Mouse (Mus musculus): Measurements from ENCODE around the gene Prim2. TPM values are rescaled to one million over a fixed set of nuclear protein-coding genes. Genes with fewer than 3 reads are reported as not detected.

The Prim2 gene
- polyA plus RNA-seq, 2 experiments, result 32.5 to 34.1 TPM

DNA sequence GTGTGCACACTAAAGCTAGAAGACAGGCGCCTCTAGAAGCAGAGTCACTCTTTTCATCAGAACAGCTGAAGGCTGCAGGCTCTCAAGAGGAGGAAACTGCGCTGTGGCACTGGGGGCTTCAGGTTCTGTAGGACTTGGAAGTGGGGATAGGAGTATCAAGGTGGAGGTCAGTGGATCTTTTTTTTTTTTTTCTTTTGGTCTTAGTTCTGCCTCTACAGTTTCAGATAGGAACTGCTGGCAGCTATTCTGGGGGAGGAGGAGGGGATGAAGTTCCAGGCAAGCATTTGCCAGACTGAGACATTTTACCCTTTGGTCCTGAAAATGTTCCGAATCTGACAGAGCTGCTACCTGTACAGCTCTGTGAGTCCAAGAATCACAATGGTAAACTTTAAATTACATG, 106.0 kb downstream of the Prim2 start:
- Histone ChIP-seq H3K27me3 (ENCODE audit: control insufficient read depth, insufficient read depth, low read length) (no peaks in the 10 kb centered on the region), H3K4me3 (replicated peaks; ENCODE audit: low read length) (no peak overlapping the region), H3K4me1 (ENCODE audit: control insufficient read depth, insufficient read depth, low read length) (no peaks in the 10 kb centered on the region), H3K4me2 (replicated peaks; ENCODE audit: low read depth, low read length, severe bottlenecking) (no peak overlapping the region), H3K9me3 (ENCODE audit: control insufficient read depth, low read length) (no peaks in the 10 kb centered on the region), H3K36me3 (ENCODE audit: control insufficient read depth, insufficient read depth, low read length) (no peaks in the 10 kb centered on the region), H3K27ac (replicated peaks; ENCODE audit: low read depth, low read length) (no peak overlapping the region), H3K9ac (ENCODE audit: low read depth, low read length, severe bottlenecking) (no peak overlapping the region)
- TF ChIP-seq POLR2A (IDR thresholded peaks at IDR 0.05; ENCODE audit: borderline replicate concordance, extremely low read depth, insufficient read depth, insufficient read length), result no peak
- WGBS, result 76% methylated on average over 3 of the region's 3 CpGs
- DNase-seq (ENCODE audit: low spot score), result no peak
- ATAC-seq (ENCODE audit: low FRiP score, low read depth), result no peak

DNA sequence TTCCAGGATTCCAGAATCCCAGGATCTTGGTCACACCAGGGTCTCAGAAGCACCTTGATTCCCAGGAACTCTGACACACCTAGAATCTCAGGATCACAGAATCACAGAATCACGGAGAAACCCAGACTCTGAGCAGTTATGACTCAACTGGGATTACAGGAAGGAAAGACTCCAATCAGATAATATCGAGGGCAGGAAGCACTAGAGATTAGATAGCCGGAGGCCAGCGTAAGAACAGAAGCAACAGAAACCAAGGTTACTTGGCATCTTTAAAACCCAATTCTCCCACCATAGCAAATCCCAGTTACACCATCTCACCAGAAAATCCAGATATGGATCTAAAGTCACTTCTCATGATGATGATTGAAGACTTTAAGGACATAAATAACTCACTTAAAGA, 113.0 kb downstream of the Prim2 start:
- Histone ChIP-seq H3K27me3 (ENCODE audit: control insufficient read depth, insufficient read depth, low read length) (no peaks in the 10 kb centered on the region), H3K36me3 (ENCODE audit: control insufficient read depth, insufficient read depth, low read length) (no peaks in the 10 kb centered on the region), H3K4me2 (replicated peaks; ENCODE audit: low read depth, low read length, severe bottlenecking) (no peak overlapping the region), H3K9me3 (ENCODE audit: control insufficient read depth, low read length) (no peaks in the 10 kb centered on the region), H3K4me1 (ENCODE audit: control insufficient read depth, insufficient read depth, low read length) (peaks cover 5% of the 10 kb centered on the region; the same call in 1 of the 2 replicates), H3K9ac (ENCODE audit: low read depth, low read length, severe bottlenecking) (no peak overlapping the region), H3K27ac (replicated peaks; ENCODE audit: low read depth, low read length) (no peak overlapping the region), H3K4me3 (replicated peaks; ENCODE audit: low read length) (no peak overlapping the region)
- ATAC-seq (ENCODE audit: low FRiP score, low read depth) (no peak), DNase-seq (ENCODE audit: low spot score) (no peak)
- WGBS, result 84% methylated on average over 4 of the region's 4 CpGs
- no peak for TF ChIP-seq POLR2A (IDR thresholded peaks at IDR 0.05; ENCODE audit: borderline replicate concordance, extremely low read depth, insufficient read depth, insufficient read length)

DNA sequence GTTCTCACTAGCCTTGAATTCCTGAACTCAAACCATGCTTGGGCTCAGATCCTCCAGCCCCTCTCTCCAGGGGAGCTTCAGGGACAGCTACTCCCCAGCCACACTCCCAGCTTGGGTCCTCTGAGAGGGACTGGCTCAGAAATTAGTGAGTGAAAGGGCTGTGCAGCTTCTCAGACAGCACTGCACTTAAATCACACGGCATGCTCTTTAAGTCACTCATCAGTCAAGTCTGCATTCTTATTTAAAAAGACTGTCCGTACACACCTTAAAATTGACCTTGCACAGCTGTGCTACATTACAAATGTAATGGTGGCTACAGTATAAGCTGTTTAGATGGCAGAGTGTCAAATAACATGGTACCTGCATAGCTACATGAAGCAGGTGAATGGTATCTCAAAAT, 114.0 kb downstream of the Prim2 start:
- Histone ChIP-seq H3K4me1 (ENCODE audit: control insufficient read depth, insufficient read depth, low read length) (peaks cover 5% of the 10 kb centered on the region; the same call in 1 of the 2 replicates), H3K27ac (replicated peaks; ENCODE audit: low read depth, low read length) (no peak overlapping the region), H3K9ac (ENCODE audit: low read depth, low read length, severe bottlenecking) (no peak overlapping the region), H3K9me3 (ENCODE audit: control insufficient read depth, low read length) (no peaks in the 10 kb centered on the region), H3K4me3 (replicated peaks; ENCODE audit: low read length) (no peak overlapping the region), H3K27me3 (ENCODE audit: control insufficient read depth, insufficient read depth, low read length) (no peaks in the 10 kb centered on the region), H3K36me3 (ENCODE audit: control insufficient read depth, insufficient read depth, low read length) (no peaks in the 10 kb centered on the region), H3K4me2 (replicated peaks; ENCODE audit: low read depth, low read length, severe bottlenecking) (no peak overlapping the region)
- WGBS, result 54% methylated on average over 2 of the region's 2 CpGs
- ATAC-seq (ENCODE audit: low FRiP score, low read depth) (no peak), DNase-seq (ENCODE audit: low spot score) (no peak)
- no peak for TF ChIP-seq POLR2A (IDR thresholded peaks at IDR 0.05; ENCODE audit: borderline replicate concordance, extremely low read depth, insufficient read depth, insufficient read length)

DNA sequence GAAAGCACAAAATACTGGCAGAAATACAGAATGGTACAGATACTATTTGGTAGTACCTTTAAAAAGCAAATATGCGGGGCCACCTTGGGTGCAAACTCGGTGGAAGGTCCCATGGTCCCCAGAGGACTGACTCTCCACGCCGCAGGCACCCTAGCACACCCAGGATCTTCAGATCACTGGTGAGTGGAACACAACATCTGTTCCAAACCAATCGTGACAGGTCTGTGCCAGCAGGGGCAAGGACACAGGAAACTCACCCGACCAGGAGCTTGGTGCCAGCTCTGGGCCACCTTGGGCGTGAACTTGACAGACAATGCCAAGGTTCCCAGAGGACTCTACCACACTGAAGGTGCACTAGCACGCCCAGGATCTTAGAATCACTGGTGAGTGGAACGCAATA, 118.2 kb downstream of the Prim2 start:
- Histone ChIP-seq H3K9ac (ENCODE audit: low read depth, low read length, severe bottlenecking) (no peak overlapping the region), H3K27ac (replicated peaks; ENCODE audit: low read depth, low read length) (no peak overlapping the region), H3K27me3 (ENCODE audit: control insufficient read depth, insufficient read depth, low read length) (no peaks in the 10 kb centered on the region), H3K4me2 (replicated peaks; ENCODE audit: low read depth, low read length, severe bottlenecking) (no peak overlapping the region), H3K36me3 (ENCODE audit: control insufficient read depth, insufficient read depth, low read length) (no peaks in the 10 kb centered on the region), H3K4me1 (ENCODE audit: control insufficient read depth, insufficient read depth, low read length) (peaks cover 5% of the 10 kb centered on the region; the same call in 1 of the 2 replicates), H3K9me3 (ENCODE audit: control insufficient read depth, low read length) (no peaks in the 10 kb centered on the region), H3K4me3 (replicated peaks; ENCODE audit: low read length) (no peak overlapping the region)
- ATAC-seq (ENCODE audit: low FRiP score, low read depth) (no peak), DNase-seq (ENCODE audit: low spot score) (no peak)
- TF ChIP-seq POLR2A (IDR thresholded peaks at IDR 0.05; ENCODE audit: borderline replicate concordance, extremely low read depth, insufficient read depth, insufficient read length), result no peak
- WGBS, result 94% methylated on average over 9 of the region's 9 CpGs

DNA sequence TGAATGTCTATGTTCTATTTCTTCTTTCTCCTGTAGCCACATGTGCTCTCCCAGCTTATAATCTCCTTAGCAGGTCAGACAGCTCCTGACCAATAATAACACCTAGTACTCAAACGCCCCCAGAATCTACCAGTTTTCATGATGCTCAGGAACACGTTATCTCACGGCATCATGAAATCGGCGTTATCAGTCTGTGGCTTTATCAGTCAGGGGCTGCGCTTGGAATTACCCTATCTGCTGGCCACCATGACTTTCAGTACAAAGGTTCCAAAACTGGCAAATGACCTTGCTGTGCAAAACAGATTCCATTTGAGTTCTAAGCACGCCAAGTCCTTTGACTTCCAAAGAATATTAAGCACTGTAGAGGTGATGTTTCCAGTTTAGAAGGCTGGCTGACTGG, 127.9 kb downstream of the Prim2 start:
- DNase-seq (ENCODE audit: low spot score) (no peak), ATAC-seq (ENCODE audit: low FRiP score, low read depth) (no peak)
- Histone ChIP-seq H3K4me1 (ENCODE audit: control insufficient read depth, insufficient read depth, low read length) (no peaks in the 10 kb centered on the region), H3K36me3 (ENCODE audit: control insufficient read depth, insufficient read depth, low read length) (no peaks in the 10 kb centered on the region), H3K4me3 (replicated peaks; ENCODE audit: low read length) (no peak overlapping the region), H3K27ac (replicated peaks; ENCODE audit: low read depth, low read length) (no peak overlapping the region), H3K27me3 (ENCODE audit: control insufficient read depth, insufficient read depth, low read length) (no peaks in the 10 kb centered on the region), H3K9me3 (ENCODE audit: control insufficient read depth, low read length) (no peaks in the 10 kb centered on the region), H3K9ac (ENCODE audit: low read depth, low read length, severe bottlenecking) (no peak overlapping the region), H3K4me2 (replicated peaks; ENCODE audit: low read depth, low read length, severe bottlenecking) (no peak overlapping the region)
- WGBS, result 91% methylated on average over 7 of the region's 7 CpGs
- no peak for TF ChIP-seq POLR2A (IDR thresholded peaks at IDR 0.05; ENCODE audit: borderline replicate concordance, extremely low read depth, insufficient read depth, insufficient read length)

DNA sequence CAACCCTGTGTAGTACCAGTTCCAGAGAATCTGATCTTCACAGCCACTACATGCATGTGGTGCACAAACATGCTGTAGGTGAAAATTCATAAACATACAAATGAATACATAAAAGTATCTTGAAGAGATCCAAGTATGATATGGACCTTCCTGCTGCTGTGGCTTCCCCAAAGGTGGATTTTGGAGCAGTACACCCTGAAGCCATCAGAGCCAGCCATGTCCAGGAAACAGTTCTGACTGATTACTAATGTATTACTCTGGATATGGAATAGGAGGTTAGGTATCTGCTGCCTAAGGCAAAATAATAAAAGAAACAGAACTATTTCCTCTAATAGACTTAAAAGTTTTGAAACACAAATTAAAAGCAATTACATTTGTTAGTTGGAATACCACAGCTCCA, 131.6 kb downstream of the Prim2 start:
- Histone ChIP-seq H3K4me3 (replicated peaks; ENCODE audit: low read length) (no peak overlapping the region), H3K27me3 (ENCODE audit: control insufficient read depth, insufficient read depth, low read length) (no peaks in the 10 kb centered on the region), H3K4me1 (ENCODE audit: control insufficient read depth, insufficient read depth, low read length) (no peaks in the 10 kb centered on the region), H3K9me3 (ENCODE audit: control insufficient read depth, low read length) (no peaks in the 10 kb centered on the region), H3K9ac (ENCODE audit: low read depth, low read length, severe bottlenecking) (no peak overlapping the region), H3K4me2 (replicated peaks; ENCODE audit: low read depth, low read length, severe bottlenecking) (no peak overlapping the region), H3K36me3 (ENCODE audit: control insufficient read depth, insufficient read depth, low read length) (no peaks in the 10 kb centered on the region), H3K27ac (replicated peaks; ENCODE audit: low read depth, low read length) (no peak overlapping the region)
- TF ChIP-seq POLR2A (IDR thresholded peaks at IDR 0.05; ENCODE audit: borderline replicate concordance, extremely low read depth, insufficient read depth, insufficient read length), result no peak
- ATAC-seq (ENCODE audit: low FRiP score, low read depth) (no peak), DNase-seq (ENCODE audit: low spot score) (no peak)

Data from limb, embryonic 14.5 days (tissue).